Mouse (Mus musculus) midbrain, embryonic 15.5 days (tissue): ENCODE measurements at regions not wholly inside any gene's neighbourhood (a gene's known extent, or its start where the extent isn't known, plus 50 kb on each side); places are given as distances from the start of the nearest gene placed in this dataset.

Experiments
- ATAC-seq: fragments of 200-750 bp; cut with Nextera tagmentation; replicated peaks from 2 replicates; pipeline ENCODE4 v1.8.0; 2017; ENCODE audit warnings: moderate TSS enrichment
- H3K27ac ChIP-seq: fragments of 300-500 bp; sonication (generic); 2 replicates; pipeline ENCODE4 v1.5.1; 2015; ENCODE audit warnings: mild to moderate bottlenecking, inconsistent platforms
- H3K27me3 ChIP-seq: fragments of 300-500 bp; sonication (generic); replicated peaks from 2 replicates; pipeline ENCODE4 v1.6.1; 2015; ENCODE audit warnings: inconsistent platforms
- H3K36me3 ChIP-seq: fragments of 300-500 bp; sonication (generic); replicated peaks from 2 replicates; pipeline ENCODE4 v1.6.1; 2015; ENCODE audit warnings: inconsistent platforms
- H3K4me1 ChIP-seq: fragments of 300-500 bp; sonication (generic); 2 replicates; pipeline ENCODE4 v1.6.1; 2015; ENCODE audit warnings: inconsistent platforms
- H3K4me2 ChIP-seq: fragments of 300-500 bp; sonication (generic); 2 replicates; pipeline ENCODE4 v1.6.1; 2015; ENCODE audit warnings: inconsistent platforms, mild to moderate bottlenecking, moderate library complexity
- H3K4me3 ChIP-seq: fragments of 300-500 bp; sonication (generic); 2 replicates; pipeline ENCODE4 v1.5.1; 2015; ENCODE audit warnings: mild to moderate bottlenecking, inconsistent platforms
- H3K9ac ChIP-seq: fragments of 300-500 bp; sonication (generic); 2 replicates; pipeline ENCODE4 v1.6.1; 2015; ENCODE audit warnings: mild to moderate bottlenecking, inconsistent platforms
- H3K9me3 ChIP-seq: fragments of 300-500 bp; sonication (generic); 2 replicates; pipeline ENCODE4 v1.6.1; 2016; ENCODE audit warnings: inconsistent platforms
- WGBS: fragments of 180-500 bp; shearing (Covaris S2); methylation state at CpG from one replicate; pipeline ENCODE4 v1.1.7; 2015; ENCODE audit warnings: mixed read lengths; 5-methylcytosine and 5-hydroxymethylcytosine counted together

DNA sequence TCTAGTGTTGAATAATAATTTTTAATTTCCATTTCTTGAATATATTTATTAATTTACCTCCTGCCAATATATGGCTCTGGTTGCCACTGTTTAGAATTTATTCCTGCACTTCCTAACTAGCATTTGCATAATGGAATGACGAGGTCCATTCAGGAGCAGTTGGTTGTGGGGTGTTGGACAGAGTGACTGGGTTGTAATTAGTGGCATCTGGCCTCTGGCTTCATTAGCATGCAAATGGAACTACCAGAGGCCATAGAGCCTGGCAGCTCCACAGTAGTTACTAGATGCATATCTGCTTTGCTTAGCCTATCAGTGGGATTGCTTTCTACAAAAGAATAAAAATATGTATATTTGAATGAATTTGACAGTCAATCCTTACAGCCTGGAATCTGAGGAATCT is 1099.6 kb upstream of the Cdh8 start:
- Histone ChIP-seq H3K4me1 (no peaks in the 10 kb centered on the region), H3K4me3 (no peak overlapping the region), H3K9ac (no peak overlapping the region), H3K27me3 (no peaks in the 10 kb centered on the region), H3K9me3 (no peaks in the 10 kb centered on the region), H3K36me3 (no peaks in the 10 kb centered on the region), H3K4me2 (no peak overlapping the region), H3K27ac (no peak overlapping the region)
- peak; percentile 91 for ATAC-seq
- WGBS: 8% methylated on average over 1 of the region's 1 CpGs

DNA sequence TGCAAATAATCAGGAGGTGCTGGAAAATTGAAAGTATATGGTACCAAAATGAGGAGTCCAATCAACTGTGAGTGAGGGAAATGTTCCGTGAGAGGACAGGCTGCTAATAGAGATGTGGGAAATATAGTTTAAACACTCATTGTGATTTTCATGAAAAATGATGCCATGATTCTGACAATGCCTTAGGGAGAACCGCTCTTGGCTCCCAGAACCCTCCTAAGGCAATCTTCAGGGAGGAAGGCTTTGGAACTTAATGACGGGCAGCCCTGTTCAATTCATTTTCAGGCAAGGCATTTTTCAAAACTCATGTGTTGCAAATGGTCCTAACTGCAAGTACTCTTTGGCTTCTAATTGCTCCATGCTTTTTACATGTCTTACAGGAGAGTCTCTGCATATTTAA is 1098.9 kb upstream of the Cdh8 start:
- Histone ChIP-seq H3K27ac (no peak overlapping the region), H3K27me3 (no peaks in the 10 kb centered on the region), H3K36me3 (no peaks in the 10 kb centered on the region), H3K4me3 (no peak overlapping the region), H3K4me1 (no peaks in the 10 kb centered on the region), H3K4me2 (no peak overlapping the region), H3K9me3 (no peaks in the 10 kb centered on the region), H3K9ac (no peak overlapping the region)
- no peak for ATAC-seq
- WGBS: 42% methylated on average over 3 of the region's 3 CpGs

- WGBS: 91% methylated on average over 2 of the region's 2 CpGs
These were observed 1090.2 kb upstream of the Cdh8 start for GRCm38 (mm10) chr8:100506478-100506877.

GRCm38 (mm10) chr8:100500342-100500712 is 1084.1 kb upstream of the Cdh8 start:
- Histone ChIP-seq H3K4me2 (no peak overlapping the region), H3K27ac (no peak overlapping the region), H3K4me1 (peaks cover 6% of the 10 kb centered on the region), H3K9ac (no peak overlapping the region), H3K36me3 (no peaks in the 10 kb centered on the region), H3K27me3 (no peaks in the 10 kb centered on the region), H3K9me3 (no peaks in the 10 kb centered on the region), H3K4me3 (no peak overlapping the region)
- peak; percentile 71 for ATAC-seq

More at GRCm38 (mm10) chr8:100506478-100506877, 1090.2 kb upstream of the Cdh8 start:
- no peak overlapping the region for H3K4me3 ChIP-seq
- no peaks in the 10 kb centered on the region for H3K27me3 ChIP-seq
- H3K9ac ChIP-seq: no peak overlapping the region
- no peak overlapping the region for H3K4me2 ChIP-seq
- no peaks in the 10 kb centered on the region for H3K4me1 ChIP-seq
- no peaks in the 10 kb centered on the region for H3K36me3 ChIP-seq
- H3K27ac ChIP-seq: no peak overlapping the region
- ATAC-seq: no peak
- no peaks in the 10 kb centered on the region for H3K9me3 ChIP-seq

DNA sequence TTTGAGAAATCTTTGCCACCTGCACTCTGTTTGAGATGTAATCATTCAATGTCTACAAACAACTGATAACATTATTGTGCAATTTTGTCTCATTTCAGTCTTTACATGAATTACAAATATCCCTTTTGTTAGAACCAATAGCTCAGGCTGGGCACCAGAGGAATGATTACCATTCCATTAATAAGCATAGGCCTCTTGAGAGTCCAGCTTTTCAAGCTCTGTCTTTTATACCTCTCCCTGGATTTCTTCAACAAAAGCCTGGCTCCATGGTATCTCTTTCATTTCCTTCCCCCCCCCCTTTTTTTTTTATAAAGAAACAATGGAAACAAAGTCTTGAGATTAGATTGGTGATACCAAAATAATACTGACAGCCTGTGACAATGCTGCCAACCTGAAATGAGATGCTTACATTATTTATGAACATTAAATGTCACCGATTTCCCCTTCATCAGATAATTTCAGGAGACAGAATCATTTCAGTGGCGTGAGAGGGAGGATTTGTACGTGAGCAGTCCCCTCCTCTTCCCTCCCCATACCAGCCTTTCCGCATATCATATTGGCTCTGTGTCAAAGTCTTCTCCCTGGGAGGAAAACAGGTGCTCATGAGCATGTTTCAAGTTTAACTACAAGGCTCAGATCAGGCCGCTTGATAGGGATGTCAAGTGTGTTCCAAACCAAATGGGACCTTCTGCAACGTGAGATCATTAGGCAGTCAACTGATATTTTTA is 1083.5 kb upstream of the Cdh8 start:
- WGBS: 15% methylated on average over 6 of the region's 6 CpGs
- H3K27me3 ChIP-seq: no peaks in the 10 kb centered on the region
- no peak overlapping the region for H3K4me2 ChIP-seq
- no peaks in the 10 kb centered on the region for H3K36me3 ChIP-seq
- H3K9ac ChIP-seq: no peak overlapping the region
- no peak overlapping the region for H3K4me3 ChIP-seq
- H3K27ac ChIP-seq: 0 out of 2 replicates have a peak overlapping the region, but pooled peaks have one; percentile 29
- no peaks in the 10 kb centered on the region for H3K9me3 ChIP-seq
- peak; percentile 87 for ATAC-seq
- peaks cover 6% of the 10 kb centered on the region for H3K4me1 ChIP-seq

GRCm38 (mm10) chr8:100494445-100494844 is 1078.2 kb upstream of the Cdh8 start:
- H3K9ac ChIP-seq: no peak overlapping the region
- H3K4me1 ChIP-seq: no peaks in the 10 kb centered on the region
- H3K4me2 ChIP-seq: no peak overlapping the region
- no peaks in the 10 kb centered on the region for H3K36me3 ChIP-seq
- ATAC-seq: no peak
- WGBS: 50% methylated on average over 3 of the region's 3 CpGs
- no peak overlapping the region for H3K27ac ChIP-seq
- no peak overlapping the region for H3K4me3 ChIP-seq
- H3K27me3 ChIP-seq: no peaks in the 10 kb centered on the region
- no peaks in the 10 kb centered on the region for H3K9me3 ChIP-seq

GRCm38 (mm10) chr8:100475950-100476349 is 1059.7 kb upstream of the Cdh8 start:
- 68% methylated on average over 4 of the region's 4 CpGs for WGBS
- ATAC-seq: no peak
- Histone ChIP-seq H3K9ac (no peak overlapping the region), H3K36me3 (no peaks in the 10 kb centered on the region), H3K4me3 (no peak overlapping the region), H3K9me3 (no peaks in the 10 kb centered on the region), H3K4me1 (no peaks in the 10 kb centered on the region), H3K27me3 (no peaks in the 10 kb centered on the region), H3K27ac (no peak overlapping the region), H3K4me2 (no peak overlapping the region)

DNA sequence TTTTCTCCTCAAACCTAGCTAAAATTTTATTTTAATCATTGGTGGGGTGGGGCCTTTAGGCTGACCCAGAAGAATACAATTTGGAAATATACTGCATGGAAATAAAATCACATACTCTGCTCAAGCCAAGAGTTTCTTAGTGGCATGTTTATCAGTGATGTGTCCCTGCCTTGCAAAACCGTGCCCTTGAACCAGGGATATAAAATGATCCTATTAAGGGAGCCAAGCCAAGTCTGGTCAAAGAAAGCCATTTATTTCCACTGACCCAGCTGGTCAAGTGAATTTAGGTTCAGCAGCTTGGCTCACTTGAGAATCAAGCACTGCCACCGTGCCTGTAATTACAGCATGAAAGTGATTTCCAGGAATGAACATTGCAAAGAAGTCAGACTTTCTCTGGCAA is 1035.0 kb upstream of the Cdh8 start:
- WGBS: 52% methylated on average over 2 of the region's 2 CpGs
- Histone ChIP-seq H3K9ac (no peak overlapping the region), H3K27me3 (no peaks in the 10 kb centered on the region), H3K4me1 (no peaks in the 10 kb centered on the region), H3K9me3 (no peaks in the 10 kb centered on the region), H3K27ac (no peak overlapping the region), H3K4me2 (no peak overlapping the region), H3K36me3 (no peaks in the 10 kb centered on the region), H3K4me3 (no peak overlapping the region)
- no peak for ATAC-seq

DNA sequence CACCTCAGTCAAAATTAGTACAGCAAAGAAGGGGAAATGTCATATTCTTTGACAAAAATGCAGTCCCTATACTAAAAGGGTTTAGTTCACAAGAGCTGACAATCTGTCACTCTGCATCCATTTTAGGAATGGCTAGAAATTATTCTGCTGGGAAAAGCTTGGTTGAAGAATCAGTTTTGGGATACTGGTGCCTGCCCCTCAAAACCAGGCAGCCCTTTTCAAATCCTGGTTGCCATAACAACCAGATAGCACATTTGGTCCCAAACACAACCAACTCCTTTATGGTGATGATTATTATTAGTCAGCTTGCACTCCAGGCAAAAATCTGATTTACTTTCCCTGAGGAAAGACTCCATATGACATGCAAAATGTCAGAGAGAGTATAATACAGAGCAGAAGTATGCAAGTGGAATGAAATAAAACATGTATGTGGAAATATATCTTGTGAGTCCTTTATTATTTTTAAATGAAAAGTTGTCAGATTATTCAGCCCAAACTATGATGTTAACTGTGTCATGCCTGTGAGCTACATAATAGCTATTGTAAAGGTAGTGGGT is 1034.2 kb upstream of the Cdh8 start:
- Histone ChIP-seq H3K36me3 (no peaks in the 10 kb centered on the region), H3K27me3 (no peaks in the 10 kb centered on the region), H3K9me3 (no peaks in the 10 kb centered on the region), H3K4me2 (no peak overlapping the region), H3K4me1 (no peaks in the 10 kb centered on the region), H3K27ac (0 out of 2 replicates have a peak overlapping the region, but pooled peaks have one; percentile 20), H3K9ac (no peak overlapping the region), H3K4me3 (no peak overlapping the region)
- peak; percentile 69 for ATAC-seq

DNA sequence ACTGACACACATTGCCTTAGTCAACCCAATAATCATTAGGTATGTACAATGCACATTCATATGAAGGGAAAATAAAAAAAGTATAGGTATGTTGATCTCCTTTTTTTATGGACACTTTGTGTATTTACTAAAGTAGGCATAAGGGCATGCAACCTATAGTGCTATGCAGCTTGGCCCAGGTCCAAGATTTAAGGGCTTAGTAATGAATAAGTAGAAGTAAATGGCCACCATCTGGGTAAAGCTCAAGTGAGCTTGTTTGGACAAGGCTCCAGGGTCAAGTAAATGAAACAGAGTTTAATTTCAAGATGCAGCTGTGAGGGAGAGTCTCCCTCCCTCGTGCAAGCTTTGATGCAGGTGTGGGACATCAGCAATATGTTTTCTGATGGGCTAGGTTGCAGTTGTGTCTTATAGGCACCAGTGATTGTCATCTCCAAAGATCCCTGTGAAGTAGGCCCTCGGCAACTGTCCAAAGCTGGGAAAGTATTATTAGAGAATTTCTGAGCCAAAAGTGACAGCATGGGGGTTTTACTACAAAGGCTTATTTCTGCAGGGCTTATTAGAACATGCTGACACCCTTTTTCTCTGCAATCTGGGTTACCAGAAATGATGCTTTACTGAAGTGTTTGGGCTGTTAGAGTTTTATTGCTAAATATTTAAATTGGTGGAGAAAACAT is 1030.5 kb upstream of the Cdh8 start:
- WGBS: 64% methylated on average over 2 of the region's 2 CpGs
- no peaks in the 10 kb centered on the region for H3K4me1 ChIP-seq
- no peak overlapping the region for H3K9ac ChIP-seq
- H3K27ac ChIP-seq: no peak overlapping the region
- no peak overlapping the region for H3K4me3 ChIP-seq
- no peaks in the 10 kb centered on the region for H3K27me3 ChIP-seq
- ATAC-seq: no peak
- no peaks in the 10 kb centered on the region for H3K9me3 ChIP-seq
- no peaks in the 10 kb centered on the region for H3K36me3 ChIP-seq
- H3K4me2 ChIP-seq: no peak overlapping the region
